Mouse (Mus musculus): ENCODE results near the gene Adap1.

The Adap1 gene

DNA sequence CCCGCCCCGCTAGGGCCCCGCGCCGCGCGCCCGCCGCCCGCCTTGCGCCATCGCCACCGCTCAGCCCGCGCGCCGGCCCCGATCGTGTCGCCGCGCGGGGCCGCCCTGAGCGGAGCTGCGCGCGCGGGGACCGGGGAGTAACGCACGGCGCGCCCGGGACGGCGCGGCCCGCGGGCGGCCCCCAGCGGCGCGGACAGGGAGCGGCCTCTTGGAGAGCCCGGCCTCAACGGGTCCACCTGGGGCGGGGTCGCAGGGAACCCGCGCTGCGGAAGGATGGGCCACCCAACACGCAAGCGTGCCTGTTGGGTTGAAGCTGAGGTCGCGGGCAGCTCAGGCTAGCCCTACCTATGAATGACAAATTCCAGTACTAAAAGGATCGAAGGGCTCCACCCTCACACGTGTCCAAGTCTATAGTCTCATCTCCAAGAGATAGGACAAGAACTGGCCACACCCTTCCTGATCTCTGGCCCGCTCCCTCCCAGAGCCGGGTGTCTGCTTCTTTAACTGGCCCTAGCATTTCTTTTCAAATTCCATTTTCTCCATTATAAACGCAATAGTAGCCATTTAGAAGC is at the start of gene Adap1:
TSS of gene Adap1 (minus strand) at position 228 of the 572 bp plus-strand sequence.
- DNase-seq = peak; percentile 68

DNA sequence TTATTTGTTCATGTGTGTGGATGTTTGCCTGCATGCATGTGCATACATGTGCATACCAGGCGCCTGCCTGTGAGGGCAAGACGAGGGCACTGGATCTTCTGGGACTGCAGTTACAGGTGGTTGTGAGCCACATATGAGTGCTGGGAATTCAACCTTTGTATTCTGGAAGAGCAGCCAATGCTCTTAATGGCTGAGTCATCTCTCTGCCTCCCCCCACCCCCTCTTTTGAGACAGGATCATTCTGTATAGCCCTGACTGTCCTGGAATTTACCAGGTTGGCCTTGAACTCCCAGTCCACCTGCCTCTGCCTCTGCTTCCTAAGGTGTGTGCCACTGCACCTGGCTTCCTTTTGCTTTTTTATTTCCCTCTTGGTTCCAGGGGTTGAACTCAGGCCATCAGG is 49.4 kb upstream of the Adap1 start:
- no peak for DNase-seq

DNA sequence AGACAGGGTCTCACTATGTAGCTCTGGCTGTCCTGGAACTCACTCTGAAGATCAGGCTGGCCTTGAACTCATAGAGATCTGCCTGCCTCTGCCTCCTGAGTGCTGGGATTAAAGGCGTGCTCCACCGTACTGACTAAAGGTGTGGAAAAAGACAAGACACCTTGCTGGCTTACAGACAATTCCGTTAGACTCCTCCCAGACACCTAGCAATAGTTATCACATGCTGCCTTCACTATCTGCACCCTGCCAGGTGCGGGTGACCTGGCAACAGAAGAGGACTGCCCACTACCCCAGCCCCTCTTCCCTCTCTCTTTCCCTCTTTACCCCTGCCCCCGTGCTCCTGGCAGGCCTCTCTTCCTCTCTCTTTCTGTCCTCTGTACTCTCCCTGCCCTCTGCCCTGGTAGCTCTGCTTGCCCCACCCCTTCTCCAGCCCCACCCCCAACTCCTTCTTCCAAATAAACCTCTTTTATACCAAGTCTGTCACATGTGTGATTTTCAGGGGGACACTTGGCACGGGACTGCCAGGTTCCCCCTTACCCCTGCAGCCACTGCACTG is 48.5 kb upstream of the Adap1 start:
- no peak for DNase-seq

DNA sequence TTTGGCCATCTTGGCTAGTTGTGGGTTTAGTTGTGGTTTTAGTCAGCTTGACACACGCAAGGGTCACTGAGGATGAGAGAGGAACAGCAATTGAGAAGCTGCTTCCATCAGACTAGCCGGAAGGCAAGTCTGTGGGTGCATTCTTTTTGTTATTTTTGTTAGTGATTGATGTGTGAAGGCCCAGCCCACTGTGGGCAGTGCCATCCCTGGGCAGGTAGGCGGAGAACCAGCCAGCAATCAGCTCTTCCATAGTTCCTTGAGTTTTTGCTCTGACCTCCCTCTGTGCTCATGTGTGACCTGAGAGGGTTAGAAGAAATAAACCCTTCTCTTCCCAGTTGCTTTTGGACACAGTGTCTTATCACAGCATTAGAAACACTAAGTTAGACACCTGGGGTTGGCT is 47.7 kb upstream of the Adap1 start:
- no peak for DNase-seq

DNA sequence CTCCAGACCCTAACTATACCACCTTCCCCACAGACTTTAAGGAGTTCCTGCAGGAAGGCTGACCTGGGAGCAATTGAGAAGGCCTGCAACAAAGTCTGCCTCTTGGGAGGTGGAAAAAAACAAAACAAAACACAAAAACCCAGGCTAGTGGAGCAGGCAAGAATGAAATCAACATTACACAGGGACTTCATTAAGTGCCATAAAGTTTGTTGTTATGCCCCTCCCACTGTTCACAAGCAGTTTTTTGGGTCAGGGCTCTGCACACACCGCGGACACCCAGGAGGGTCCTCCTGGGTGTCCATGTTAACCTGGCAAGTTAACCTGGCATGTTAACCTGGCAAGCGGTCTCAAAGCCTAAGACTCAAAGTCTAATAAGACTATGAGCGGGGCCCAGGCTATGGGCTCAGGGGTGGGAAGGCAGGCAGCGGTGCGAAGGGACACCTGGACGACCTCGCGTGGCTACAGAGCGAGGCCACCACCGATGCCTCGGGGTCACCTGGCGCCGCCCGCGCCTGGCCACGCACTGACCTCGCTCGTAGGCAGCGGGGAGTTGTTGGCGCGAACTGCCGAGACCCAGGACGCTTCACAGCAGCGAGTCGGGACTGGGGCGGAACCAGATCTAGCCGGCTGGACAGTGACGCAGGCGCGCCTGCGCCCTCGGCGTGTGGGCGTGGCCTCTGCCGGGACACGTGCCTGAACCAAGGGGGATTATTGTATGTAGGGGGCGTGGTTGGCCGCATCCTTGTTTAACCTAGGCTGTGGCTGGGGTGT is 46.4 kb upstream of the Adap1 start:
- DNase-seq = peak; percentile 90

DNA sequence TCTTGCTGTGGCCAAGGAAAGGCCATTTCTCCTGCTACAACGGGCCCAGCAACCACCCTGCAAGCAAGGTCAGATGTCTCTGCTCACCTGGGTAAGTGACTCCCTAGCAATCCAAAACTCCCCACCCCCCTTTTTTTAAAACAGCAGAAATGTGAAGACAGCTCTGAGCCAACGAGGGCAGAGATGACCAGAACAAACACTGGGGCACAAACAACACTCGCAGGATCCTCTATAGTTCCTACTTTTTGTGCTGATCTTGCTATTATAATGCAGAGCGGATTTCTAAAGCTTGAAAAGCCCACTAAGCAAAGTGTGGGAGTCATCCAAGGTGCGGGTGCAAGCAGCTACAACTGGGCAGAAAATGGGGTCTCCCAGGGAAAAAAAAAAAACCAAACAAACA is 45.7 kb upstream of the Adap1 start:
- DNase-seq = no peak

DNA sequence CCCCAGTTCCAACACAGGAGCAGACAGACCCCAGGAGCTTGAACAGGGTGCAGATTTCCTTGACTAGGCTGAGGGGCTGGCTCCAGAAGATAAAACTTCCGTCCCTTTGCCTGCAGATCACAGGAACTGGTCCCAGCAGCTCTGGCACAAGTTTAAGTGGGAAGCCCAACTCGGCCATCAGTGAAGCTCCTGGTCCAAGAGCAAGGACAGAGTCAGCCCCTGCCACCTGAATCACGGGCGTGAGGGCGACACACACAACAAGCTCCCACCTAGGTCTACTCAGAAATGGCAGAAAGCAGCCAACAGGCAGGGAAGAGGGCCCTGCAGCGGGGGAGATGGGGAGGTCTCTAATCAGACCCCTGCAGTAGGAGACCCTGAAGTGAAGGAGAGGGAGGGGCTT is 44.9 kb upstream of the Adap1 start:
- no peak for DNase-seq

DNA sequence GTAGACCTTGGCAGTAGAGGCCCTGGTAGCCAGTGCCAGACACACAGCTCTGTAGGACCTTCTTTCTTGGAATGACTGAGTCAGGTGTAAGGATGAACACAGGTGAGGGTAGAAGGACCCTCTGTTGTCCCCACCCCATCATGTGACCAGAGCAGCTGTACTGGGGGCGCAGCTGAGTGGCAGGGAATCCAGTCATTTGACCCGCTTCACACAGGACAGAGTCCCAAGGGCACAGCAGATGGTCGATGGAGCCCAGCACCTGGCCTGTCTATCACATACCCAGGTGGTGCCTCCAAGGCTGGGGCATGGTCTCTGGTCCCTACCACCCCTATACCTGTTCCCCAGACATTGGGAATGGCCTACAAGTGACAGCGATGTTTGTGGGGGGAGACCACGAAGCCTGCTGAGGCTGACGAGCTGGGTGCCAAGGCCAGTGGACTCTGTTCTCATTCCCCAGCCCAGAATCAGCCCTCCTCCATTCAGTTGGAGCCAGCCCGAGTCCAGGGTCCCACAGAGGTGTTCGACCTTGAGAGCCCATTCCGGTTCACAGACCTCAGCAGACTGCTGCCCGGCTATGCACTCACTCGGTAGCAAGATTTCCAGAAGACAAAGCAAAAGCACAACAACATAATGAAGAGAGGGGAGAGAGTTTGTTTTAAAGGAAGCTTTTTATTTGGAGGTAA is 43.4 kb upstream of the Adap1 start:
- DNase-seq = no peak

DNA sequence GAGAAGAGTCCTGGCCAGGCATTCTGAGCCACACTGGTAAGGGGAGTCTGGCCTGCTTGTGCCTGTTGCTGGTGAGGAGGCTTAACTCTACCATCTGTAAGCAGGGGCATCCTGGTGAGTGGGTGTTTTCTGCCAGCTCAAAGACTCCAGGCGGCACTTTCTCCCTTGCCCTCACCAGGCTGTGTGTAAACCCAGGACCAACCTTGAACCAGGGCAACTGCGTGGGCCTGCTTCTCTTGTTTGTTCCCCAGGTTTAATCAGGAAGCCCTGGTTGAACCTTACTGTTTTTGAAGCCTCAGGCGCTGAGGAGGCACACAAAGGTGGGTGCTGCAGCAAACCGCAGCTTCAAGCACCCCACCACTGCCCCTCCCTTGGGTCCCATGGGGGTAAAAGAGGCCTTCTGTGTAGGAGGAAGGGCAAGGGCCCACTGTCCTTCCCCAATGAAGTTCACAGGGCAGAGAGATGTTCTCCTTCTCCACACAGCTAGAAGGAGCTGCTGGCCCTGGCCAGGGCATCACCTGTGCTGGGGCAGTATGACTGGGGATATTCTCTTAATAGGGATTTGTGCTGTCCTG is 42.5 kb upstream of the Adap1 start:
- DNase-seq = no peak

DNA sequence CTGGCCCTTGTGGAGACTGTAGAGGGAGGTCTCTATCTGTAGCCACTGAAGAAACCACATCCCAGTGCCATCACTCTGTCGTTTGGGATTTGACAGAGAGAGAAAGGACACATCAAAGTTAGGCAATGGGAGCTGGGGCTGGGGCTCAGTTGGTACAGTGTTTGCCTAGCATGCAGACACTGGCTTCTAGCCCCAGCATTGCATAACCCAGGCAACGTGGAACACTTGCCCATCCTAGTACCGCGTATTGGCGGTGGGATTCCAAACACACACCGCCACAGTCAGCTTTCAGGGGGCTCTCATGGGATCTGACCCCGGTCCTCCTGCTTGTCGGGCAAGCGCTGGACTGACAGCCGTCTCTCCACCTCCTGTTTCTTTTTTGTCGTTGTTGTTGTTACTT is 41.1 kb upstream of the Adap1 start:
- DNase-seq = no peak

DNA sequence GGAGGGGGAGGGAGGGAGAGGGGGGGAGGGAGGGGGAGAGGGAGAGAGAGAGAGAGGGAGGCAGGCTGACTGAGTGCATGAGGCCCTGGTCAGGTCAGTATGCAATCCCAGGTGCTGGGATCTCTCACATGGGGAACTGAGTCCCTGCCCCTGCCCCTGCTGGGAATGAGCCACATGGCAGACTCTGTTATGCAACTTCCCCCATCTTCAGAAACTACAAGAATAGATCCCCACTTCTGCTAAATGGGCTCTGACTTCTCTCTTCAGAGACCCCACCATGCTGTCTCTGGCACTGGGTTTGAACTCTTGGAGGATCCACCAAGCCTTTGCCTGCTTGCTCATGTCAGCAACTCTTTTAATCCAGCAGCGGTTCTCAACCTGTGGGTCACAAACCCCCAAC is 40.4 kb upstream of the Adap1 start:
- DNase-seq = no peak

DNA sequence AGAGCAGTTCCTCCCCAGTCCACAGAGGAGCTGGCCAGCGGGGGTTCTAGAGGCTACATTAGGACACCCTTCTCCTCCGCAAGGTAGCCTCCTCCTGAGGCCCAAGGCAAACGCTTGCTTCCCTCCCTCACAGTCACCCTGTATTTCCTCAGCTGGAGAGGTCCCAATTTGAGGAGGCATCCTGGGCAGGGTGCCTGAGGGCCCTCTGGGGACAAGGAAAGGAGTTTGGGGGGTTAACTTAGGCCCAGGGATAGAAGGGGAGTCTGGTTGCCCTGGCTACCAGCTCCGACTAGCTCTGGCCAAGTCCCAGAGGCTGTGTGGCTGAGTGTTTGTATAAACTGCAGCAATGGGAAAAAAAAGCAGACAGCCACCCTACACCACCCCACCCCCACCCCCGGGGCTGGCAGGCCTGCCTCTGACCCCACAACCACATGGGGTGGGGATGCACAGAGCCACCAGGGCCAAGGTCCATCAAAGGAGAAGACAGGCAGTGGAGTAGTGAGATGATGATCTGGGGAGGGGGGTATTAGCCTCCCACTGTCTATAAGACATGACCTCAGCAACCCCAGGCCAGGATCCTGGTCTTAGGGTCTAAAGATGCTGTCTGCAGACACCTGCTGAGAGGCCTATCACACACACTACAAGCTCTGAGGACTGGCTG is 39.6 kb upstream of the Adap1 start:
- DNase-seq = no peak

DNA sequence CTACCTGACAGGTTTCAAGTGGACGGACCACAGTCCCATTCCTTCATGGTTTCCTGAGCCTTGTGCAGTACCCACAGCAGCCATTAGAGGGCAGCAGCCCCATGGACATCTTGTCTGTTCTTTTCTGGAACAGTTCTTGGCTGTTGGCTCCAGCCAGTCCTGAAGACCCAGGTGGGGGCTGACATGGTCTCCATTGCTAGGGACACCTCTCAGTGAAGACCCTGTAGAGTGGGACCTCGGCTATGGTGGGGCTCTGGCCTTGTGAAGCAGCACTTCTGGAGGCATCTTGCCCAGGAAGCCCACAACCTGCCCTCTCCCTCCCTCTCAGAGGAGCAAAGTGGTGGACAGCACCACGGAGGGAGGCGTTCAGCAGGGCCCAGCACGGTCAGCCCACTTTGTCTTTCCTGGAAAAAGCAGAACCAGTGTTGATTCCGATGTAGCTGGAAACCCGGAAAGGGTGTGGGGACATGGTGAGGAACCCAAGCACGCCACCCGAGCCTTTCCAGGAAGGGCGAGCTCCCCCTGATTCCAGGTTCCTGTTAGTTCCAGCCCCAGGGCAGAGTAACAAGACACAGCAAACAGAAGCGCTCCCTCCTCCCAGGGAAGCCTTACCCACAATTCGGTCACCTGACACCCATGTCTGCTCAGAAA is 39.0 kb upstream of the Adap1 start:
- peak; percentile 94 for DNase-seq

DNA sequence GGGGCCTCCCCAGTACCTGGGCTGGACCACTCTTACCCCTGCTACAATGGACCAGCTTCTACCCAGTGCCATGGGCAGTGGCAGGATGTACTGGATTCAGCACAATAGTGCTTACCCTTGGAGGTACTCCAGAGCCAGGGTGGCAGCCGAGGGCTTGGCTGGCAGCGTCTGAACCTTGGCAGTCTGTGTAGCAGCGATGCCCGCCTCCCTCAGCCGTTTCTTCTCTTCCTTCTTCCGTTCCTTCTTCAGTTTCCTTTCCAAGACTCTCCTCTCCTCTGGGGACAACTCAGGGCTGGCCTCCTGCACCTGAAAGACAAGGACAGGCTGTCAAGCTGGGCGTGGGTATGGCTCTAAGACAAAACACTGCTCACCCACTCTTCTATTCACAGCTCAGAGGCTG is 38.4 kb upstream of the Adap1 start:
- no peak for DNase-seq

DNA sequence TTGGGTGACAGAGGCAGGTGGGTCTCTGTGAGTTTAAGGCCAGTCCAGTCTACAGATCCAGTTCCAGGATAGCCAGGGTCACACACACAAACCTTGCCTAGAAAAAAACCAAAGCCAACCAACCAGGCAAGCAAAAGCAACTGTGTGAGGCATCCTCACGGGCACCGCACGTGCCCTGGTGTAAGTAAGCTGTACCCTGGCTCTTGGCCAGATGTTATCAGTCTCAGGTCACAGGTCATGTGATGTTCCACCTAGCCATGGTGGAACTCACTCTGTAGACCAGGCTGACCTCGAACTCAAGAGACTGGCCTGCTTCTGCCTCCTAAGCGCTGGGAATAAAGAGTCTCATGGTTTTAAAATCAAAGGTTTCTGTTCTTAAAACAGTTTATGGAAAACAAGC is 33.8 kb upstream of the Adap1 start:
- DNase-seq = no peak

DNA sequence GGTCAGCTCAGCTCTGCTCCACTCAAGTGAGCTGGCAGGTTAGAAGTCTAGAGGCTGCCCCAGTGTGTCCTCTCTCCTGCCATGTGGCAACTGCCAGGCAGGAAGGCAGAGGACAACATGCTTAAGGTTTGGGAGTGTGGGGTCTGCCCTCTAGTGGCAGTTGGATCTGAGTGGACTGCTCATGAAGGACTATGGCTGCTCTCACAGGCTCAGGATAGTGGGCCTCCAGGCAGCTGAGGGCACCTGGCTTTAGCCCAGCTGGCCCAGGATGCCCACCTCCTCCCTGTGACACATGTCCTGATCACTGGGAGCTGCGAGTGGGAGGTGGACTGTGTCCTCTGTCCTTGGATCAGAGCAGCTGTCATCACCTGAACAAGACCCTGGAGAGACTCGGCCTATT is 33.2 kb upstream of the Adap1 start:
- no peak for DNase-seq

DNA sequence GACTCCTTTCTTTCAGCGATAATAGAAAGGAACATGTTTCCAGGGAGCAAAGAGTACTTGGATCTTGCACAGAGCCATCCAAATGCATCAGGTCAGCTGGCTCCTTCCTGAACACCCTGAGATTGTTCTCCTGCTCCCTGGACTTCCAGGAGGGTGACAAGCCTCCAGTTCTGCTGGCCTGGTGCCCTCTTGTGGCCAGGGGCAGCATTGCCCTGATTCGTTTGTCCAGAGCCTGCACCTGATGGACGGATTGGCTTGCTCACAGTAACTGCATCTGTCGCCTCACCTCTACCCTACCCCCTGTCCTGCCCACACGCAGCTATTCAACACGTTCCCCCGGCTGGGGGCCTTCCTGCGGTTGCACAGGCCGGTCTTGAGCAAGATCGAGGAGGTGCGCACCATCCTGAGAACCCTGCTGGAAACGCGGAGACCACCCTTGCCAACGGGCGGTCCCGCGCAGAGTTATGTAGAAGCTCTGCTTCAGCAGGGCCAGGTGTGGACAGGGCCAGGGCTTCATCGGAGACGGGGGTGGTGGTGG is 29.9 kb upstream of the Adap1 start:
- peak; percentile 84 for DNase-seq

DNA sequence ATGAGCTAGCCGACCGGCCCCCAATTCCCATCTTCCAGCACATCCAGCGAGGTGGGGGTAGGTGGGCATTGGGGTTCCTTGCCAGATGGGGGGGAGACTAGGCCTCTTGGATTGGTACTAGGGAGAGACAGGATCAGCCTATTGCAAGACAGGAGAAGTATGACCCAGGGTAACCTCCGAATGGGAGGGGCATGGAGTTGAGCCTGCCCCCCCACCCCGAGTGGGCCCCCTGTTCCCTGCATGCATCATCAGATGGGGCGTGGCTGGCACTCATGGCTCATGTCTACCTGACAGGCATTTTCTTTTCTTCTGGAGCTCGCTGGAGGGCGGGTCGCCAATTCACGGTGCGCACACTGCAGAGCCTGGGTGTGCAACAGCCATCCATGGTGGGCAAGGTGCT is 28.5 kb upstream of the Adap1 start:
- DNase-seq = no peak

DNA sequence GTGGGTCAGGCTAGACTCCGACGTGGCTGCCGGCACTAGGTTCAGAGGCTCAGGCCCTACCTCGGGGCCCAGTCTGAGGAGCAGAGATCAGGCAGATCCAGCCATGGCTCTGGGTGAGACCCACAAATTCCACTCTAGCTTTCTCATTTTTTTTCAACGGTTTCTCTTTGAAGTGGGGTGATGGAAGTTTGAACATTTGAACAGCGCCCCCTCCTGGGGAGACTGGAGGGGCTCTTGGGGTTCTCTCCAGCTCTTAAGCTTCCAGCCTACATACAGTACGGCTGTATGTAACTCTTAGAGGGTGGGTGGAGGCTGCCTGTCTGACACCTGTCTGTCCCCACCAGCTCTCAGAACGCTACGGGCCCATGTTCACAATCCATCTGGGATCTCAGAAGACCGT is 28.1 kb upstream of the Adap1 start:
- DNase-seq = no peak

DNA sequence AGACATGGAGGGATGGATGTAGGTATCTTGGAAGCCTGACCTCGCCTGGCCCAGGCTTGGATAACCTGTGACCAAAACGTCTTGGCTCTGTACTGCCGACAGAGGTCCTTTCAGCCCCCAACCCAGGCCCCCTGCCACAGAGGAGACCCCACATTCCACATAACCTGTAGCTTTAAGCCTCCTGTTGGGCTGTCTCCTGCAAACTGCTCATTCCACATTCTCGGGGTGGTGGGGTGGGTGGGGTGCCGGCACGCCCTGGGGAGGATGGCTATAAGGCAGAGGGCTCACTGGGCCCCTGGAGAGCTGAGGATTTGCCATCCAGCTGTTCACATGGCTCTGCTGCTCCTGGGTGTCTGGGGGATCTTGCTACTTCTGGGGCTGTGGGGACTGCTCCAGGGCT is 26.9 kb upstream of the Adap1 start, which contains the start of gene Cyp2w1:
TSS of gene Cyp2w1 (plus strand) at position 301 of the 400 bp plus-strand sequence.
- no peak for DNase-seq

DNA sequence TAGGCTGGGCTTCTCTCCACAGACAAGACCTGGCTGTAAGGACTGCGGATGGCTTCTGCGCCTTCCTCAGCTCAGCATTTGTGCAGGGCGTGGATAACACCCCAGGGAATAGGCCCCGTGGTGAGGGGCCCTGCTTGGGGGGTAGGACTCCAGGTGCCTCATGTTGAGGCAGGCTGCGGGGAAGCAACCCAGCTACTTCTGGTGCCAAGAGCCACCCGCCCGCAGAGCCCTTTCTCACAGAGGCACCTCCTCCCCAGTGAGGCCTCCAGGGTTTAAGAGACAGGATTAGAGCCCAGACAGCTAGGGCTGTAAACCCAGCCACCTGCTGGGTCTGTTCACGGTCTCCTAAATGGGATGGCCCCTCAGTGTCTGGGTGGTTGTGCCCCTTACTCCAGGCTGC is 26.2 kb upstream of the Adap1 start:
- DNase-seq = no peak

DNA sequence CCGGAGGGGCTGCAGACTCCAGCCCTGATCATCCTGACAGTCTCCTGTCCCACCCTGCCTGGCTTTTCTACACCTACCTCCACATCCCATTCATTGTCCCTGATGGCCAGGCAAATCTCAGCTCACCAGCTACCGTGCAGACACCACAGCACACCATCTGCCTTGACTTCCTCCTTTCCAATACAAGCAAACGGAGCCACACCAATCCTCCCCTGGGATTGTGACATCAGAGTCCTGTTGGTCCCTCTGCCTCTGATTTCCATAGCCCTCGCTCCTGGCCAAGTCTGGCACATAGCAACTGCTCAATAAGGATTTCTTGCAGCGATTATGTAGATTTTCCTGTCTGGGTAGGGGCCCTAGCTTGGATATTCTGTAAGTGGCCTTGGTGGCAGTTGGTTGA is 25.7 kb upstream of the Adap1 start, which contains the start of gene Cox19:
TSS of gene Cox19 (minus strand) at position 285 of the 400 bp plus-strand sequence.
- no peak for DNase-seq
